Mouse (Mus musculus): Measurements from ENCODE around the gene Dcbld1. TPM values are rescaled to one million over a fixed set of nuclear protein-coding genes. Genes with fewer than 3 reads are reported as not detected.

Dcbld1 gene
- total RNA-seq (2021): 1 to 10 TPM; 8.2 to 8.4 TPM
- long read RNA-seq, experiment 1, transcript Dcbld1-201 (11 exons, 3,024 nt): major isoform, 8 of 15 reads
- long read RNA-seq, experiment 1, partial matches to known transcripts: 3 of 15 reads
- long read RNA-seq, experiment 1, other reads (novel, unspliced or antisense): 2 of 15 reads
- long read RNA-seq, experiment 2, transcript Dcbld1-201 (11 exons, 3,024 nt): major isoform, 8 of 12 reads
- long read RNA-seq, experiment 2, partial matches to known transcripts: 3 of 12 reads
- long read RNA-seq, experiment 2, other reads (novel, unspliced or antisense): 1 of 12 reads

- DNase-seq (ENCODE audit: low spot score in 2 of 2): peak; percentile 55 to 74
These were observed at the start of gene Dcbld1 for GRCm38 (mm10) chr10:52233301-52233968. Gene Dcbld1, plus strand, starts transcription at chr10:52233619.

- no peak for DNase-seq (ENCODE audit: low spot score in 2 of 2)
These were observed 47.5 kb upstream of the Dcbld1 start for GRCm38 (mm10) chr10:52185900-52186299.

GRCm38 (mm10) chr10:52194957-52195852 lies 38.2 kb upstream of the Dcbld1 start, which contains the start of gene Ros1:
Gene Ros1, minus strand, starts transcription at chr10:52195244.
- no peak for DNase-seq (ENCODE audit: low spot score in 2 of 2)

- no peak for DNase-seq (ENCODE audit: low spot score in 2 of 2)
These were observed 29.4 kb upstream of the Dcbld1 start for GRCm38 (mm10) chr10:52204006-52204405.

GRCm38 (mm10) chr10:52215267-52215818 lies 18.1 kb upstream of the Dcbld1 start:
- DNase-seq (ENCODE audit: low spot score in 2 of 2): no peak

- peak; percentile 56 to 70 for DNase-seq (ENCODE audit: low spot score in 2 of 2)
These were observed 16.4 kb upstream of the Dcbld1 start for GRCm38 (mm10) chr10:52216797-52217563.

GRCm38 (mm10) chr10:52217564-52217934 lies 15.9 kb upstream of the Dcbld1 start:
- DNase-seq (ENCODE audit: low spot score in 2 of 2): peak in 1 of 2 experiments; percentile 16

- no peak for DNase-seq (ENCODE audit: low spot score in 2 of 2)
These were observed 13.8 kb upstream of the Dcbld1 start for GRCm38 (mm10) chr10:52219600-52219999.

- peak; percentile 18 to 22 for DNase-seq (ENCODE audit: low spot score in 2 of 2)
These were observed 933 bp upstream of the Dcbld1 start for GRCm38 (mm10) chr10:52232196-52233176.

- DNase-seq (ENCODE audit: low spot score in 2 of 2): peak; percentile 20 to 41
These were observed 692 bp downstream of the Dcbld1 start for GRCm38 (mm10) chr10:52233969-52234653.

GRCm38 (mm10) chr10:52234654-52234981 lies 1.2 kb downstream of the Dcbld1 start:
- no peak for DNase-seq (ENCODE audit: low spot score in 2 of 2)

- no peak for DNase-seq (ENCODE audit: low spot score in 2 of 2)
These were observed 2.0 kb downstream of the Dcbld1 start for GRCm38 (mm10) chr10:52235461-52235860.

GRCm38 (mm10) chr10:52242015-52242414 lies 8.6 kb downstream of the Dcbld1 start:
- DNase-seq (ENCODE audit: low spot score in 2 of 2): no peak

- DNase-seq (ENCODE audit: low spot score in 2 of 2): no peak
These were observed 9.4 kb downstream of the Dcbld1 start for GRCm38 (mm10) chr10:52242680-52243323.

GRCm38 (mm10) chr10:52246207-52246606 lies 12.8 kb downstream of the Dcbld1 start:
- DNase-seq (ENCODE audit: low spot score in 2 of 2): no peak

- DNase-seq (ENCODE audit: low spot score in 2 of 2): no peak
These were observed 18.8 kb downstream of the Dcbld1 start for GRCm38 (mm10) chr10:52252240-52252639.

GRCm38 (mm10) chr10:52253426-52253825 lies 20.0 kb downstream of the Dcbld1 start:
- DNase-seq (ENCODE audit: low spot score in 2 of 2): no peak

- DNase-seq (ENCODE audit: low spot score in 2 of 2): no peak
These were observed 24.3 kb downstream of the Dcbld1 start for GRCm38 (mm10) chr10:52257768-52258167.

Data from layer of hippocampus, postnatal 14 days (tissue).